Mouse (Mus musculus) forebrain, embryonic 15.5 days (tissue): ENCODE measurements around the gene Trak1. TPM values are rescaled to one million over a fixed set of nuclear protein-coding genes. Genes with fewer than 3 reads are reported as not detected.

Experiments
- ATAC-seq: fragments of 200-750 bp; cut with Nextera tagmentation; replicated peaks from 2 replicates; pipeline ENCODE4 v1.8.0; 2017; ENCODE audit warnings: mild to moderate bottlenecking, moderate TSS enrichment, moderate library complexity
- H3K27ac ChIP-seq: fragments of 300-500 bp; sonication (generic); replicated peaks from 2 replicates; pipeline ENCODE4 v1.5.1; 2015; ENCODE audit warnings: mild to moderate bottlenecking, inconsistent platforms
- H3K27me3 ChIP-seq: fragments of 300-500 bp; sonication (generic); 2 replicates; pipeline ENCODE4 v1.6.1; 2015; ENCODE audit warnings: inconsistent platforms
- H3K36me3 ChIP-seq: fragments of 300-500 bp; sonication (generic); 2 replicates; pipeline ENCODE4 v1.6.1; 2015; ENCODE audit warnings: mild to moderate bottlenecking, inconsistent platforms
- H3K4me1 ChIP-seq: fragments of 300-500 bp; sonication (generic); 2 replicates; pipeline ENCODE4 v1.6.1; 2015; ENCODE audit warnings: inconsistent platforms
- H3K4me2 ChIP-seq: fragments of 300-500 bp; sonication (generic); replicated peaks from 2 replicates; pipeline ENCODE4 v1.6.1; 2015; ENCODE audit warnings: mild to moderate bottlenecking, inconsistent platforms
- H3K4me3 ChIP-seq: fragments of 300-500 bp; sonication (generic); 2 replicates; pipeline ENCODE4 v1.5.1; 2015; ENCODE audit warnings: mild to moderate bottlenecking, inconsistent platforms
- H3K9ac ChIP-seq: fragments of 300-500 bp; sonication (generic); replicated peaks from 2 replicates; pipeline ENCODE4 v1.6.1; 2015; ENCODE audit warnings: mild to moderate bottlenecking, inconsistent platforms
- H3K9me3 ChIP-seq: fragments of 300-500 bp; sonication (generic); 2 replicates; pipeline ENCODE4 v1.6.1; 2016; ENCODE audit warnings: inconsistent platforms
- WGBS: fragments of 180-500 bp; shearing (Covaris S2); methylation state at CpG from one replicate; pipeline ENCODE4 v1.1.7; 2015; ENCODE audit warnings: mixed read lengths; 5-methylcytosine and 5-hydroxymethylcytosine counted together
- polyA plus RNA-seq: library from polyadenylated mRNA; unstranded; fragments of >200 nt; fragmentation: Nextera tagmentation; extraction: Ambion mirVana; gene quantifications from 2 replicates; pipeline ENCODE4 v1.2.1, GENCODE M21; 2015

The Trak1 gene
- polyA plus RNA-seq, 1 experiment from 2014 or later: 75.8 TPM

DNA sequence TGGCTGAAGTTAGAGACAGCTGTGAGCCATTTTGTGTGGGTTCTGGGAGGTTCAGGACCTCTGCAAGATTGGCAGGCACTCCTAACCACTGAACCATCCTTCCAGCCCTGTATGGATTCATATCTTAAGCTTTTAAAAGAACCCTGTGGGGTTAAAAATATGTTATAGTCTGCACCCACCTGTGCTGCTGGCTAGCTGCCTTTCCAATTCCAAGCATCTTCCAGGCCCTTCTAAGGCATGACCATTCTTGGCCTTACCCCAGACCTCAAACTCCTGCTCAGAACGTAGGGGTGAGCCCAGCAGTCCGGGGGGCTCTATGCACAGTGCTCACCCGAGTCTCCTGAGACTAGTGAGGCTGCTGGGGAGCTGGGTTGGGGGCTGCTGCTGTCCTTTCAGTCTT, 121.7 kb downstream of the Trak1 start:
- 88% methylated on average over 3 of the region's 3 CpGs for WGBS
- Histone ChIP-seq H3K4me2 (no peak overlapping the region), H3K9me3 (no peaks in the 10 kb centered on the region), H3K27me3 (no peaks in the 10 kb centered on the region), H3K9ac (no peak overlapping the region), H3K36me3 (0 out of 2 replicates have a peak, but pooled peaks cover under 1% of the 10 kb centered on the region), H3K4me1 (no peaks in the 10 kb centered on the region), H3K4me3 (no peak overlapping the region), H3K27ac (no peak overlapping the region)
- ATAC-seq: no peak

DNA sequence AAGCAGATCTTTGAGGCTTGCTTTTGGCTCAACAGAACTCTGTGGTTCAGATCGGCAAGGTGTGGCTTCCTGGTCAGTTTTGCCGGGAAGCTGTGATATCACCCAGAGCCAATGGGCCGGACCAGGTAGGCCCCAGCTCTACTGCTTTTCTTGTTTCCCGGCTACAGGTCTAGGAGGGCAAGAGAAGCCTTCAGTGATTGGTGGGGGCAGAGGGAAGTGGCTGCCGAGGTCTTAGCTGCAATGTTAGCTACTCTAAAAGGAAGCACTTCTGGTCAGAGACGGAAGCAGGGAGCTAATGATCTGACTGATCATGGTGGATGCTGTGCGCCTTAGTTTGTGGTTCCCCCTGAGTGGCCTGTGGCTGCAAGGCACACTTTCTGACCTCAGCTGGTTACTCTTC, 122.3 kb downstream of the Trak1 start:
- 91% methylated on average over 7 of the region's 7 CpGs for WGBS
- ATAC-seq: no peak

DNA sequence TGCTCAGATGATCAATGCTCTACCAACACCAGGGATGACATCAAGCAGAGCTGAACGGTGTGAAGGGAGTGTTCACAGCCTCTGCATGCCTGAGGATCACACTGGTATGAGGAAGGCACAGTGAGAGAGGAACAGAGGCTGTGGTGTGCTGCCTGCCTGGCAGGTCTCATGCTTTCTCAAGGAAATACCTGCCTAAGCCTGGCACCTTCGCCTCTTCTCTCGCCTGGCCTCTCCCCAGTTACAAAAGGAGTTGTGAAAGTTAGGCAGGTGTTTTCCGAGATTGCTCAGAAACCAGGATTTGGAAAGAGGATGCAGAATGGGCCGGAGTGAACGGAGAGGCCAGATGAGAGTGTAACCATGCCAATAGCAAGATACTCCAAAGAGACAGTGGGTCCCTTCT, 123.5 kb downstream of the Trak1 start:
- Histone ChIP-seq H3K27me3 (no peaks in the 10 kb centered on the region), H3K4me3 (no peak overlapping the region), H3K36me3 (no peaks in the 10 kb centered on the region), H3K9me3 (no peaks in the 10 kb centered on the region), H3K4me1 (no peaks in the 10 kb centered on the region), H3K27ac (no peak overlapping the region), H3K4me2 (no peak overlapping the region), H3K9ac (no peak overlapping the region)
- 94% methylated on average over 6 of the region's 6 CpGs for WGBS
- ATAC-seq: no peak

More for the DNA sequence above, 122.3 kb downstream of the Trak1 start:
- Histone ChIP-seq H3K27me3 (no peaks in the 10 kb centered on the region), H3K4me3 (no peak overlapping the region), H3K9ac (no peak overlapping the region), H3K27ac (no peak overlapping the region), H3K4me2 (no peak overlapping the region), H3K36me3 (no peaks in the 10 kb centered on the region), H3K4me1 (no peaks in the 10 kb centered on the region), H3K9me3 (no peaks in the 10 kb centered on the region)

DNA sequence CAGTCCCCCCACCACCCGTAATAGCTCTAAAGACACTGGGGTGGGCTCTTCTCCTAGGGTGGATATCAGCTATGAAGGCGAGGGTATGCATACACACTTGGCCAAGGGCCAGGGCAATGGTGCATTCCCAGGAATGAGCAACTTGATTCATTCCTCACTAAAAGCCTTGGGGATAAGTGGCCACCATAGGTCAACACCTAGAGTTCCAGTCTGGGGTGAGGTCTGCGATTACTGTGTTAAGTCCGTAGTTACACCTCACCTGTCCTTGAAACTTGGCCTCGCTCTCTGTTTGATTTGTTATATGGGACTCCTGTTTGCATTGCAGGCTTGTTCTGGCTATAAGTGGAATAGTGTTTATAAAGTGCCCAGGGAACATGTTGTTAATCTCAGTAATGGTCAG, 125.1 kb downstream of the Trak1 start:
- 82% methylated on average over 5 of the region's 5 CpGs for WGBS
- Histone ChIP-seq H3K9ac (no peak overlapping the region), H3K27ac (no peak overlapping the region), H3K4me1 (no peaks in the 10 kb centered on the region), H3K9me3 (no peaks in the 10 kb centered on the region), H3K4me3 (no peak overlapping the region), H3K4me2 (no peak overlapping the region), H3K36me3 (no peaks in the 10 kb centered on the region), H3K27me3 (no peaks in the 10 kb centered on the region)
- ATAC-seq: no peak

DNA sequence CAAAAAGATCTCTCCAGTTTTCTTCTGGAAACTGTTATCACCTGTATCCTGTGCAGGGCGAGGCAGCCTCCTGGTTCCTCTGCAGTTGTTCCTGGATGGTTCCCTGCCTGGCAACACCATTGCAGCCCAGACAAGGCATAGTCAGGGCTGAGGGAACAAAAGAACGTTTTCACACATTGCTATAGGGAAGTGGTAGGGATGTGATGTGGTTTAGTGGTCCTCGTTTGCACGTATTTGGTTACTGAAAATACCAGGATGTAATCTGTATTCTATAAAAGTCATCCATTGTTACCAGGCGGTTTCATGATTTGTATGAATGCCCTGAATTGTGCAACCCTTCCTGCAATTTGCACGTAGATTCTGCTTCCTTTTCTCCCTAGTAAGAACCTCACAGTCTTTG, 126.3 kb downstream of the Trak1 start:
- Histone ChIP-seq H3K36me3 (no peaks in the 10 kb centered on the region), H3K9me3 (no peaks in the 10 kb centered on the region), H3K4me1 (no peaks in the 10 kb centered on the region), H3K4me2 (no peak overlapping the region), H3K4me3 (no peak overlapping the region), H3K9ac (no peak overlapping the region), H3K27me3 (no peaks in the 10 kb centered on the region), H3K27ac (no peak overlapping the region)
- no peak for ATAC-seq
- WGBS: 87% methylated on average over 6 of the region's 6 CpGs

DNA sequence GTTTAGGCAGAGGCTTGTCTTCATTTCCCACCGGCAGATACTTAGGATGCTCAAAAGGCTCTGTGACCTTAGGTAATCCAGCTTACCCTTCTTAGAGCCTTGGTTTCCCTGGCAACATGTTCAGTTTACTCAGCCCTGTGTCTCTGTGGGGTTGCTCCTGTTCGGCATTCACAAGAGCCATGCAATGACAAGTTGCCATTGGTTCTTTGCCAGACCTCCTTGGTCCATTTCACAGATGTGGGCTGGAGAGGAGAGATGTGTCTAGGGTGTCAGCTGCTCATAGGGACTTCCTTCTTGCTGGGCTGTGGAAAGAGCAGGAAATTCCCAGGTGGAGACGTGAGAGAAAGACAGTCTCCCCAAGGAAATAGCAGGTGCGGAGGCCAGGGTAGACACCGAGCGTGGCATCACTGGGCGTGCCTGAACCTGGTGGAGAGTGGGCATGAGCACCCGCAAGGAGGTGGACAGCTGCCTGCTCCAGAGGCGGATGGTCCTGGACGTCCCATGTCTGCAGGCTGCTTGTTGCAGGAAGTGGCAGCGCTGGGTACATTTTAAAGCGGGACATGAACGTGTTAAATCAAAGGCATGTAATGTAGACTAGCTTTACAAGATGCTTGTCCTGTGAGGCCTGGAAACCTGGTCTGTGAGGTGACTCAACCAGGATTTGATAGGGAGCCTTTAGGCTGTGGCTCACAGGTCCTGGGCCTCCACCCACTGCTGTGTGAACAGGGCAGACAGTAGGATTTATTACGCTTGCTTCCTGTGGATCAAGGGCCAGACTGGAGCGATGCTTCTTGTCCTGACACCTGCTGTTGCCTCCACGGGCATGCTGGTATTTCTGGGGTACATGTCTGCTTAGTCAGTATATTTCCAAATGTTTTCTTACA, 127.2 kb downstream of the Trak1 start:
- Histone ChIP-seq H3K27me3 (no peaks in the 10 kb centered on the region), H3K9me3 (no peaks in the 10 kb centered on the region), H3K27ac (no peak overlapping the region), H3K4me1 (peaks cover 3% of the 10 kb centered on the region), H3K4me3 (no peak overlapping the region), H3K9ac (no peak overlapping the region), H3K4me2 (no peak overlapping the region), H3K36me3 (no peaks in the 10 kb centered on the region)
- ATAC-seq: no peak
- 80% methylated on average over 16 of the region's 16 CpGs for WGBS

DNA sequence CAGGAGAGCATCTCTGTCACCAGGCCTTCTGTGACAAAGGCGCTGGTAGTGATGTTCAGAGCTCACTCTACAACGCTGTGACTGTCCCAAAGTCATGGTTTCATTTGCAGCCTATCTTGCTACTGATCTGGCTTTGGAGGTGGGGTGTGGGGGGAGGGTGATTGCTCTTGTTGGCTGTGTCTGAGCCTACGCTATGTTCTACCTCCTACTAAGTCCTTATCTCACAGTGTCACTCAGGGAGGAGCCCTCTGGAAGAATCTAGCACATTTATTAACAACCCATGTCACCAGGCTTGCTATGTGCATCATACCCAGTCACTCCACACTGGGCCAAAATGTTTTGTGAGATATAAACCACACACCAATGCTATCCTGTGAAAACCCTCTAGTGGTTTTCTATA, 129.1 kb downstream of the Trak1 start:
- WGBS: 89% methylated on average over 3 of the region's 3 CpGs
- Histone ChIP-seq H3K4me1 (peaks cover 16% of the 10 kb centered on the region), H3K36me3 (no peaks in the 10 kb centered on the region), H3K9me3 (no peaks in the 10 kb centered on the region), H3K27me3 (no peaks in the 10 kb centered on the region), H3K4me2 (no peak overlapping the region), H3K9ac (no peak overlapping the region), H3K27ac (no peak overlapping the region), H3K4me3 (no peak overlapping the region)
- no peak for ATAC-seq

DNA sequence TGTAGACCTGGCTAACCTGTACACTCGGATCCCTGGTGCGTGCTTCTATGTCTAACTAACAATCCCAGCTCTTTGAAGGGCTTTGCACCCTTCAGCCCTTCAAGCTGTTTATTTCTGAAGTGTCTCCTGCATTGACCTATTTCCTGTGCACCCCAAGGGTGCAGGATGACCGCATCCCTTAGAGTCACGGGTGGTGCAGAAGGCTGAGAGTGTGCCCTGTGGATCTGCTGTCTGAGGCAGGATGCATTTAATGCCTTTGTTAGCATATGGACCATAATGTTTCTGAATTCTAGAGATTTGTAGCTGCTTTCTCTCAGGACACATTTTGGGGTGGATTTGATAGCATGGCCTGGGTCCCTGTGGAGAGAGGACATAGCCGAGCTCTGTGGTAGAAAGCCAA, 129.6 kb downstream of the Trak1 start:
- WGBS: 90% methylated on average over 5 of the region's 5 CpGs

DNA sequence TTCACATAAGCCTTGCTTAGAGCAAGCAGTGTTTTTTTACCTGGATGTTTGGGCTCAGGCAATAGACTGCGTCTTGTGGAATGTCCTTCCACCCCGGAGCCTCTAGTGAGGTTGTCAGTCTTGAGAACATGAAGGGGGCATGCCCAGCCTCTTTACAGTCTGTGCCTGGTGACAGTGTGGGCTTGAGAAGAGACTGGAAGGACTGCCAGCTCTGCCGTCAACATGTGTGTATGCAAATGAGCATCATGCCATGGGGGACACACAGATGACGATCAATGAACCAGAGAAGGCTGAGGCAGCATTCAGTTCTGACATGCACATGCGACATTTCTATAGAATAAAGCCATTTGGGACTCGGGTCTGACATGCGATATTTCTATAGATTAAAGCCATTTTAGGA, 132.3 kb downstream of the Trak1 start:
- 67% methylated on average over 7 of the region's 7 CpGs for WGBS
- peak; percentile 42; the same call in 1 of the 2 replicates for ATAC-seq
- Histone ChIP-seq H3K9ac (no peak overlapping the region), H3K27ac (peak overlapping the region; percentile 33; the same call in 1 of the 2 replicates), H3K4me1 (peaks cover 19% of the 10 kb centered on the region), H3K4me3 (no peak overlapping the region), H3K27me3 (no peaks in the 10 kb centered on the region), H3K9me3 (no peaks in the 10 kb centered on the region), H3K4me2 (no peak overlapping the region), H3K36me3 (peaks cover 14% of the 10 kb centered on the region; the same call in 1 of the 2 replicates)

More for the DNA sequence above, 129.6 kb downstream of the Trak1 start:
- H3K36me3 ChIP-seq: peaks cover 2% of the 10 kb centered on the region; the same call in 1 of the 2 replicates
- H3K9ac ChIP-seq: no peak overlapping the region
- H3K4me3 ChIP-seq: no peak overlapping the region
- no peak for ATAC-seq
- peaks cover 16% of the 10 kb centered on the region for H3K4me1 ChIP-seq
- H3K4me2 ChIP-seq: no peak overlapping the region
- no peaks in the 10 kb centered on the region for H3K9me3 ChIP-seq
- H3K27ac ChIP-seq: no peak overlapping the region
- H3K27me3 ChIP-seq: no peaks in the 10 kb centered on the region

DNA sequence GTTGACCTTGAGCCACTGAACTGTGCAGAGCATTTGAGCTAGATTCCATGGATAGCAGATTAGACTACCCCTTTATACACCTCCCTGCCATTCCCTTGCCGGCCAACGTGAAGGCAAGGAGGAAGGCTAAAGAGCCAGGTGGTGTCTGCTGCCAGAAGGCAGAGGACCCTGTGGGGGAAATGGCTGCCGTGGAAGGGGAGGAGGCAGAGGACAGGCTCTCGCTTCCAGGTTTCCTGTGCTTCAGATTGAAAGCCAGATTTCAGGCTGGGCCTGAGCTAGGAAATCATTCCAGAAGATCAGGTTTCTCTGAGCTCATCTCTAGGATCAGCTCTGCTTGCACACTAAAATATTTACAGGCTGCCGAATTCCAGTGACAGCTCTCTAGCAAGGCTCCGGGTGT, 133.1 kb downstream of the Trak1 start:
- H3K4me2 ChIP-seq: no peak overlapping the region
- H3K9me3 ChIP-seq: no peaks in the 10 kb centered on the region
- H3K27me3 ChIP-seq: no peaks in the 10 kb centered on the region
- ATAC-seq: no peak
- H3K4me3 ChIP-seq: no peak overlapping the region
- H3K27ac ChIP-seq: no peak overlapping the region
- peaks cover 19% of the 10 kb centered on the region for H3K4me1 ChIP-seq
- H3K36me3 ChIP-seq: peaks cover 14% of the 10 kb centered on the region; the same call in 1 of the 2 replicates
- WGBS: 65% methylated on average over 6 of the region's 6 CpGs
- H3K9ac ChIP-seq: no peak overlapping the region

DNA sequence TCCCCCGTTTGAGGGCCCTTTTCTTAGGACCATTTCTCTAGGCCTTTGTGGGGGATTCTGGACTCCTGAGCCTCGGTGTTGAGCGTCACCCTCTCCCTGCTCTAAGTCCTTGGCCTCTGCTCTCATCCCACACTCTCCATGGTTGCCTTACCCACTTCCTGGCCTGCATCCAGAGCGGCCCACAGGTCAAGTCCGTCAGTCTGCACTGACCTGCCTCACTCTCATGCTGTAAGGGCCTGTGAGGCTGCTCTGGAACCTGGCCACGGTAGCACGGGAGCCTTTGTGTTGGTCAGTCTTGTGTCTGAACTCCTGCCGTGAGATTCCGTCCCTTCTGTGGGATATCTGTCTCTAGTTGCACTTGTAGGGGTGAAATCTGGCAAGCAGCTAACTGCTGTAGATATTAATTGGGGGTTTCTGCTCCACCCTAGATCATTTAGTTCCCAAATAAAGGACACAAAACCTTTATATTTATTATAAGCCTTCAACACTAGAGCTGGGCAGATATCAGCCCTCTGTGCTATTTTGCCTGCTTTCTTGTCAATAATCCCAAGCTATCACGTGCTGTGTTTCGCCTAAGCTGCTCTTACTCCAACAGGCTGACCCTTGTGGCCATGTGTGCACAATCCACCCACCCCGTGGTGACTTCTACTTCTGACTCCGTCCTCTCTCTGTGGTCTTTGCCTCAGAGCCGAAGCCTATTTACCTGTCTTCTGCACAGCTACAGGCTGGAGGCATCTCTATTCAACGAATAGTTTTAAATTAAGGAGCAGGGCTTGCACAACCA, 136.6 kb downstream of the Trak1 start:
- peaks cover 14% of the 10 kb centered on the region; the same call in 1 of the 2 replicates for H3K36me3 ChIP-seq
- H3K4me3 ChIP-seq: no peak overlapping the region
- 82% methylated on average over 15 of the region's 15 CpGs for WGBS

DNA sequence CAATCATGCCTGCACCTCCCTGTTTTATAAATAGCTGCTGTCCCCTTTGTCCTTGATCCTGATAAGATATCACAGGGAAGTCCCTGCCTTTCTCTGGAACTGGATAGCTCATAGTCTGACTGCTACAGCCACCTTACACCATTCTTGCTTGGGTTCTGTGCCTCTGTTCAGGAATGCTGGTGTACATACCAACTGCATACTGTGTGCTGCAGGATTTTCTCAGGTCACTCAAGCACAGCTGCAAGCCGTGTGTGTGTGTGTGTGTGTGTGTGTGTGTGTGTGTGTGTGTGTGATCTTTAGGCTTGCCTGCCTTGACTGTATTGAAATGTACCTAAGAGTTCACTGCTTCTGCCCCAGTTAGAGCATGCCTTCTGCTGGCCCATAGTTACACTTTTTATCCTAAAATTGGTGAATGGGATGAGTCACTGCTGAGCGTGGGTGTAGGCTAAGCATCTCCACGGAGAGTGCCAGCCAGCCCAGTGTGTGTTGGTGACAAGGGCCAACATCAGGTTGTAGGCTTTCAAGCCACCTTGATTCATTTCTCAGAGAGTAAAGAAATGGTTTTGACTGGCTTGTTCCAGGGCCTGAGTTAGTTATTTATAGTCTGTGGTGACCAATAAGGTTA, 138.1 kb downstream of the Trak1 start:
- no peak overlapping the region for H3K4me3 ChIP-seq
- no peak overlapping the region for H3K9ac ChIP-seq
- H3K4me2 ChIP-seq: no peak overlapping the region
- H3K4me1 ChIP-seq: peaks cover 7% of the 10 kb centered on the region
- WGBS: 76% methylated on average over 3 of the region's 3 CpGs
- no peaks in the 10 kb centered on the region for H3K9me3 ChIP-seq
- H3K27ac ChIP-seq: no peak overlapping the region
- H3K27me3 ChIP-seq: no peaks in the 10 kb centered on the region
- no peak for ATAC-seq
- H3K36me3 ChIP-seq: peaks cover 14% of the 10 kb centered on the region; the same call in 1 of the 2 replicates

More for the DNA sequence above, 136.6 kb downstream of the Trak1 start:
- Histone ChIP-seq H3K27ac (no peak overlapping the region), H3K9me3 (no peaks in the 10 kb centered on the region), H3K27me3 (no peaks in the 10 kb centered on the region), H3K9ac (no peak overlapping the region), H3K4me1 (peaks cover 19% of the 10 kb centered on the region), H3K4me2 (no peak overlapping the region)
- no peak for ATAC-seq
